Mouse (Mus musculus) heart, embryonic 14.5 days (tissue): ENCODE results near the gene Olfr680-ps1. TPM values are rescaled to one million over a fixed set of nuclear protein-coding genes. Genes with fewer than 3 reads are reported as not detected.
"Not testable (repeated sequence)": the region's sequence is repeated elsewhere in the genome, so short reads cannot be mapped to it uniquely, and the experiment has no call there.

ENCODE experiments used
- ATAC-seq: fragments of 200-750 bp; cut with Nextera tagmentation; 2 replicates; pipeline ENCODE4 v1.8.0; 2017; ENCODE audit warnings: low read depth, moderate TSS enrichment; ENCODE audit not compliant: insufficient number of reproducible peaks, insufficient read depth, low FRiP score
- H3K27ac ChIP-seq, 2 experiments: fragments of 200-500 bp in 1 of 2; fragments of 300-500 bp in 1 of 2; sonication (generic) in 1 of 2; replicated peaks in 1 of 2; 2 replicates each; pipeline ENCODE4 v1.5.1; 2012 to 2014; ENCODE audit warnings: low read depth in 2 of 2, low read length in 2 of 2, control low read depth in 1 of 2, mild to moderate bottlenecking in 1 of 2, mixed read lengths in 1 of 2; ENCODE audit not compliant: control insufficient read depth in 1 of 2, insufficient read depth in 1 of 2
- H3K27me3 ChIP-seq: fragments of 300-500 bp; sonication (generic); 2 replicates; pipeline ENCODE4 v1.6.1; 2014; ENCODE audit warnings: mild to moderate bottlenecking, low read length, control low read depth; ENCODE audit not compliant: control insufficient read depth, insufficient read depth
- H3K36me3 ChIP-seq: fragments of 300-500 bp; sonication (generic); 2 replicates; pipeline ENCODE4 v1.6.1; 2014; ENCODE audit warnings: mild to moderate bottlenecking, control low read depth, low read length, mixed read lengths; ENCODE audit not compliant: control insufficient read depth, insufficient read depth
- H3K4me1 ChIP-seq, 2 experiments: fragments of 200-500 bp in 1 of 2; fragments of 300-500 bp in 1 of 2; sonication (generic) in 1 of 2; 2 replicates each; pipeline ENCODE4 v1.6.1; 2012 to 2014; ENCODE audit warnings: low read length in 2 of 2, control low read depth in 1 of 2, mixed read lengths in 1 of 2; ENCODE audit not compliant: control insufficient read depth in 2 of 2, insufficient read depth in 2 of 2
- H3K4me2 ChIP-seq: fragments of 300-500 bp; sonication (generic); 2 replicates; pipeline ENCODE4 v1.6.1; 2014; ENCODE audit warnings: mild to moderate bottlenecking, low read length
- H3K4me3 ChIP-seq, 2 experiments: fragments of 200-500 bp in 1 of 2; fragments of 300-500 bp in 1 of 2; sonication (generic) in 1 of 2; 2 replicates each; pipeline ENCODE4 v1.5.1; 2012 to 2014; ENCODE audit warnings: low read length in 2 of 2, mild to moderate bottlenecking in 2 of 2, control low read depth in 1 of 2, low read depth in 1 of 2, moderate library complexity in 1 of 2; ENCODE audit not compliant: control insufficient read depth in 1 of 2, insufficient read depth in 1 of 2
- H3K9ac ChIP-seq: fragments of 300-500 bp; sonication (generic); 2 replicates; pipeline ENCODE4 v1.6.1; 2014; ENCODE audit warnings: mild to moderate bottlenecking, low read length
- H3K9me3 ChIP-seq: fragments of 300-500 bp; sonication (generic); 2 replicates; pipeline ENCODE4 v1.6.1; 2016; ENCODE audit warnings: low read length, control low read depth; ENCODE audit not compliant: control insufficient read depth
- WGBS: fragments of 180-500 bp; shearing (Covaris S2); extraction: QIAGEN DNeasy Blood & Tissue Kit; methylation state at CpG from one replicate; pipeline ENCODE4 v1.1.7; 2014; 5-methylcytosine and 5-hydroxymethylcytosine counted together
- polyA plus RNA-seq: library from polyadenylated mRNA; unstranded; fragments of >200 nt; fragmentation: Nextera tagmentation; extraction: Ambion mirVana; gene quantifications from 2 replicates; pipeline ENCODE4 v1.2.1, GENCODE M21; 2014

Gene Olfr680-ps1
- not detected in 2 replicates for polyA plus RNA-seq

DNA sequence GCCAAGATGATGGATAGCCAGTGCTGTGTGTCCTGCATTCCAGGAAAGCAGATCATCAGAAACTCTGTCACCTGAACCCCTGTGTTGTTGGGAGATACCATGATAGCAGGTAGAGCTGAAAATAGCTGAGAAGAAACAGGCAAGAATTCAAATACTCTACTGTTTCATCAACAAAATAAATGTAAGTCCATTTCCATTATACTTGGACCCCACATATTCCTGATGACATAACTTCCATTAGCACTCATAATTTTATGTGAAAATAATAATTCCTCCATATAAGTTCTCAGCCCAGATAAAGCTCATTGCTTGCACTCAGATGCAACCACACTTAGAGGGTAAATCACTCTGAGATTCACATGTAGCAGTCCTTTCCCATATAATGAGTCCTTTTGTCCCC lies at the start of gene Olfr680-ps1:
TSS of gene Olfr680-ps1 (minus strand) at position 101 of the 400 bp plus-strand sequence.
- not testable (repeated sequence) for H3K27ac ChIP-seq, H3K36me3 ChIP-seq, H3K9me3 ChIP-seq, H3K9ac ChIP-seq, ATAC-seq, H3K4me3 ChIP-seq, H3K4me1 ChIP-seq, H3K4me2 ChIP-seq, H3K27me3 ChIP-seq

- H3K9me3 ChIP-seq, result no peaks in the 10 kb centered on the region
- H3K4me3 ChIP-seq, result no peak overlapping the region
- H3K36me3 ChIP-seq, result no peaks in the 10 kb centered on the region
- H3K27ac ChIP-seq, result no peak overlapping the region
- no peaks in the 10 kb centered on the region; a peak in 1 of 4 replicates for H3K4me1 ChIP-seq
- no peaks in the 10 kb centered on the region for H3K27me3 ChIP-seq
- no peak overlapping the region for H3K9ac ChIP-seq
- no peak for ATAC-seq
- H3K4me2 ChIP-seq, result no peak overlapping the region
- WGBS, result 66% methylated on average over 2 of the region's 2 CpGs
These were observed 48.7 kb upstream of the Olfr680-ps1 start for GRCm38 (mm10) chr7:105141275-105141674.

- no peaks in the 10 kb centered on the region for H3K9me3 ChIP-seq
- no peak for ATAC-seq
- H3K4me3 ChIP-seq, result no peak within 1 kb of the TSS
- H3K4me2 ChIP-seq, result no peak within 1 kb of the TSS
- no peak within 1 kb of the TSS for H3K27ac ChIP-seq
- H3K36me3 ChIP-seq, result no peaks in the 10 kb centered on the region
- no peaks in the 10 kb centered on the region for H3K27me3 ChIP-seq
- H3K4me1 ChIP-seq, result no peaks in the 10 kb centered on the region
- no peak within 1 kb of the TSS for H3K9ac ChIP-seq
These were observed 23.9 kb upstream of the Olfr680-ps1 start, which contains the start of gene Olfr681 for GRCm38 (mm10) chr7:105116536-105116935. TSS of gene Olfr681 (plus strand) at chr7:105116836.

DNA sequence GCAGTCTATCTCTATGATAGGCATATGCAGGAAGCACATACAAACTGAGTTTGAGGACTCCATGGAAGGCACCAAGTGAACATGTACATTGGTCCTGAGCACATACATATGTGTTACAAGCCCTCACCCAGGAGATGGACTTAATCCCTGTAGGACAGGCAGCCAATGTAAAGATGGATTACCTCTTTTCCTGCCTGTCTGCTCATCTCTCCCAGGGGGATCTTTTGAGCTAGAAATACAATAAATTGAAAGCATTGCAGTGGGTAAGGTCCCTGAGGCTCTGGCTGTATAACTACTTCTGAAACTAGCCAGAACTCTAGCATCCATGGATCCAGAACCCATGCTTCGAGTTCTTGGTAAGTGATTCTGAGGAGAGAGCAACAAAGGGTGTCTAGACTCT lies 11.7 kb downstream of the Olfr680-ps1 start, which contains the start of gene Olfr679:
TSS of gene Olfr679 (plus strand) at position 301 of the 400 bp plus-strand sequence.
- WGBS, result 50% methylated on average over 1 of the region's 1 CpGs
- Histone ChIP-seq H3K27me3 (no peaks in the 10 kb centered on the region), H3K4me2 (no peak within 1 kb of the TSS)

DNA sequence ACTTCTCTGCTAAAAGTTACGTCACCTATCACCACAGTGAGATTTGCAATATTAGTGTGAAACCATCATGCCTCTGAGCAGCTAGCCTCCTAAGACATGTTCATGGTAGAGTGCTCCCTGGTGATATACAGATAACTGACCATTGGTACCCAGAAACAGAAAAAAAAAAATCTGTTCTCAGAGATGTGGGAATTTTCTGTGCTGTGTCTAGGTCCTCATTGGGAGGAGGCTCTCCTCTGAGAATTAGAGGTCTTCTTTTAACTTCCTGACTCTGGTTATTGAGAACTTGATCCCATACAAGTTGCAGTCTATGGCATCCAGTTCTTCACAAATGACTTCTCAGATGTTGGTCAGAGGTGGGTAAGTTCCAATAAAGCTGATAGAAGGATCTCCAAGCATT lies 28.4 kb downstream of the Olfr680-ps1 start, which contains the start of gene Olfr678:
TSS of gene Olfr678 (plus strand) at position 301 of the 400 bp plus-strand sequence.
- Histone ChIP-seq H3K9ac (no peak within 1 kb of the TSS), H3K9me3 (0 out of 2 replicates have a peak, but pooled peaks cover 6% of the 10 kb centered on the region), H3K27me3 (no peaks in the 10 kb centered on the region), H3K36me3 (no peaks in the 10 kb centered on the region), H3K27ac (no peak within 1 kb of the TSS), H3K4me1 (no peaks in the 10 kb centered on the region), H3K4me2 (no peak within 1 kb of the TSS), H3K4me3 (no peak within 1 kb of the TSS)
- 79% methylated on average over 1 of the region's 1 CpGs for WGBS
- no peak for ATAC-seq

More for the DNA sequence above, 11.7 kb downstream of the Olfr680-ps1 start, which contains the start of gene Olfr679:
- H3K4me1 ChIP-seq, result no peaks in the 10 kb centered on the region
- no peak within 1 kb of the TSS for H3K9ac ChIP-seq
- no peak within 1 kb of the TSS for H3K27ac ChIP-seq
- no peaks in the 10 kb centered on the region for H3K36me3 ChIP-seq
- H3K9me3 ChIP-seq, result no peaks in the 10 kb centered on the region
- no peak within 1 kb of the TSS for H3K4me3 ChIP-seq
- ATAC-seq, result no peak

- no peak overlapping the region for H3K4me2 ChIP-seq
- ATAC-seq, result no peak
- H3K4me1 ChIP-seq, result no peaks in the 10 kb centered on the region
- H3K9ac ChIP-seq, result no peak overlapping the region
- no peaks in the 10 kb centered on the region for H3K27me3 ChIP-seq
- no peak overlapping the region for H3K27ac ChIP-seq
- H3K4me3 ChIP-seq, result no peak overlapping the region
- 0 out of 2 replicates have a peak, but pooled peaks cover 6% of the 10 kb centered on the region for H3K9me3 ChIP-seq
- H3K36me3 ChIP-seq, result no peaks in the 10 kb centered on the region
These were observed 33.7 kb downstream of the Olfr680-ps1 start for GRCm38 (mm10) chr7:105058951-105059350.

Other genes starting within 250 kb of the Olfr680-ps1 start
- not detected in 2 replicates for gene Usp17la, start 235.8 kb downstream of the Olfr680-ps1 start, polyA plus RNA-seq
- not detected in 2 replicates for gene Olfr665, start 214.8 kb downstream of the Olfr680-ps1 start, polyA plus RNA-seq
- gene Olfr666, start 196.9 kb downstream of the Olfr680-ps1 start, polyA plus RNA-seq, result not detected in 2 replicates
- gene Olfr667, start 171.3 kb downstream of the Olfr680-ps1 start, polyA plus RNA-seq, result not detected in 2 replicates
- not detected in 2 replicates for gene Olfr668, start 164.8 kb downstream of the Olfr680-ps1 start, polyA plus RNA-seq
- not detected in 2 replicates for gene Olfr669, start 158.6 kb downstream of the Olfr680-ps1 start, polyA plus RNA-seq
- gene Olfr670, start 130.2 kb downstream of the Olfr680-ps1 start, polyA plus RNA-seq, result not detected in 2 replicates
- not detected in 2 replicates for gene Olfr671, start 113.7 kb downstream of the Olfr680-ps1 start, polyA plus RNA-seq
- gene Olfr672, start 90.8 kb downstream of the Olfr680-ps1 start, polyA plus RNA-seq, result not detected in 2 replicates
- not detected in 2 replicates for gene Olfr675, start 64.4 kb downstream of the Olfr680-ps1 start, polyA plus RNA-seq
- not detected in 2 replicates for gene Olfr676, start 60.1 kb downstream of the Olfr680-ps1 start, polyA plus RNA-seq
- not detected in 2 replicates for gene Olfr677, start 41.4 kb downstream of the Olfr680-ps1 start, polyA plus RNA-seq
- gene Olfr678, start 28.3 kb downstream of the Olfr680-ps1 start, polyA plus RNA-seq, result not detected in 2 replicates
- gene Olfr679, start 11.6 kb downstream of the Olfr680-ps1 start, polyA plus RNA-seq, result not detected in 2 replicates
- not detected in 2 replicates for gene Olfr681, start 24.0 kb upstream of the Olfr680-ps1 start, polyA plus RNA-seq
- gene Olfr683, start 54.2 kb upstream of the Olfr680-ps1 start, polyA plus RNA-seq, result not detected in 2 replicates
- gene Olfr684, start 70.8 kb upstream of the Olfr680-ps1 start, polyA plus RNA-seq, result not detected in 2 replicates
- gene Olfr685, start 93.2 kb upstream of the Olfr680-ps1 start, polyA plus RNA-seq, result not detected in 2 replicates
- not detected in 2 replicates for gene Olfr686, start 114.7 kb upstream of the Olfr680-ps1 start, polyA plus RNA-seq
- gene Olfr688, start 195.3 kb upstream of the Olfr680-ps1 start, polyA plus RNA-seq, result not detected in 2 replicates
- not detected in 2 replicates for gene Olfr689, start 218.3 kb upstream of the Olfr680-ps1 start, polyA plus RNA-seq
- gene Olfr690, start 241.3 kb upstream of the Olfr680-ps1 start, polyA plus RNA-seq, result not detected in 2 replicates
- gene Olfr691, start 249.5 kb upstream of the Olfr680-ps1 start, polyA plus RNA-seq, result not detected in 2 replicates